Mouse (Mus musculus): ENCODE measurements around the gene Dnah7c.
A peak's percentile ranks its signal among the peaks of the same experiment; 100 is the strongest.
"Not testable (repeated sequence)": the region's sequence is repeated elsewhere in the genome, so short reads cannot be mapped to it uniquely, and the experiment has no call there.

Gene Dnah7c

GRCm38 (mm10) chr1:46425137-46425925 is at the start of gene Dnah7c:
TSS of gene Dnah7c (plus strand) at chr1:46425592.
- DNase-seq (ENCODE audit: extremely low read depth, insufficient read length, low spot score) = no peak

- DNase-seq (ENCODE audit: extremely low read depth, insufficient read length, low spot score) = not testable (repeated sequence)
Measured at GRCm38 (mm10) chr1:46380641-46381040, 44.8 kb upstream of the Dnah7c start.

GRCm38 (mm10) chr1:46394681-46395297 is 30.6 kb upstream of the Dnah7c start:
- DNase-seq (ENCODE audit: extremely low read depth, insufficient read length, low spot score) = not testable (repeated sequence)

- DNase-seq (ENCODE audit: extremely low read depth, insufficient read length, low spot score) = peak; percentile 77
Measured at GRCm38 (mm10) chr1:46408324-46409115, 16.9 kb upstream of the Dnah7c start.

GRCm38 (mm10) chr1:46414798-46415197 is 10.6 kb upstream of the Dnah7c start:
- not testable (repeated sequence) for DNase-seq (ENCODE audit: extremely low read depth, insufficient read length, low spot score)

GRCm38 (mm10) chr1:46416946-46417345 is 8.4 kb upstream of the Dnah7c start:
- not testable (repeated sequence) for DNase-seq (ENCODE audit: extremely low read depth, insufficient read length, low spot score)

- DNase-seq (ENCODE audit: extremely low read depth, insufficient read length, low spot score) = not testable (repeated sequence)
Measured at GRCm38 (mm10) chr1:46418966-46419365, 6.4 kb upstream of the Dnah7c start.

- DNase-seq (ENCODE audit: extremely low read depth, insufficient read length, low spot score) = no peak
Measured at GRCm38 (mm10) chr1:46428401-46428800, 3.0 kb downstream of the Dnah7c start.

GRCm38 (mm10) chr1:46514671-46515070 is 89.3 kb downstream of the Dnah7c start:
- not testable (repeated sequence) for DNase-seq (ENCODE audit: extremely low read depth, insufficient read length, low spot score)

GRCm38 (mm10) chr1:46521032-46521431 is 95.6 kb downstream of the Dnah7c start:
- DNase-seq (ENCODE audit: extremely low read depth, insufficient read length, low spot score) = no peak

- DNase-seq (ENCODE audit: extremely low read depth, insufficient read length, low spot score) = not testable (repeated sequence)
Measured at GRCm38 (mm10) chr1:46526537-46526936, 101.1 kb downstream of the Dnah7c start.

- no peak for DNase-seq (ENCODE audit: extremely low read depth, insufficient read length, low spot score)
Measured at GRCm38 (mm10) chr1:46544812-46545421, 119.5 kb downstream of the Dnah7c start.

GRCm38 (mm10) chr1:46580385-46580784 is 155.0 kb downstream of the Dnah7c start:
- no peak for DNase-seq (ENCODE audit: extremely low read depth, insufficient read length, low spot score)

GRCm38 (mm10) chr1:46593826-46594225 is 168.4 kb downstream of the Dnah7c start:
- not testable (repeated sequence) for DNase-seq (ENCODE audit: extremely low read depth, insufficient read length, low spot score)

GRCm38 (mm10) chr1:46596343-46596742 is 171.0 kb downstream of the Dnah7c start:
- DNase-seq (ENCODE audit: extremely low read depth, insufficient read length, low spot score) = not testable (repeated sequence)

- no peak for DNase-seq (ENCODE audit: extremely low read depth, insufficient read length, low spot score)
Measured at GRCm38 (mm10) chr1:46620331-46620730, 194.9 kb downstream of the Dnah7c start.

- not testable (repeated sequence) for DNase-seq (ENCODE audit: extremely low read depth, insufficient read length, low spot score)
Measured at GRCm38 (mm10) chr1:46625914-46626313, 200.5 kb downstream of the Dnah7c start.

- not testable (repeated sequence) for DNase-seq (ENCODE audit: extremely low read depth, insufficient read length, low spot score)
Measured at GRCm38 (mm10) chr1:46649821-46650220, 224.4 kb downstream of the Dnah7c start.

- not testable (repeated sequence) for DNase-seq (ENCODE audit: extremely low read depth, insufficient read length, low spot score)
Measured at GRCm38 (mm10) chr1:46652721-46653120, 227.3 kb downstream of the Dnah7c start.

- not testable (repeated sequence) for DNase-seq (ENCODE audit: extremely low read depth, insufficient read length, low spot score)
Measured at GRCm38 (mm10) chr1:46724810-46725209, 299.4 kb downstream of the Dnah7c start.

- no peak for DNase-seq (ENCODE audit: extremely low read depth, insufficient read length, low spot score)
Measured at GRCm38 (mm10) chr1:46725266-46725665, 299.9 kb downstream of the Dnah7c start.

All from 3134 (cell line).